Mouse (Mus musculus) bone marrow macrophage, adult 2 months (primary cell): Measurements from ENCODE around the gene Col4a2. TPM values are rescaled to one million over a fixed set of nuclear protein-coding genes. Genes with fewer than 3 reads are reported as not detected.

ENCODE experiments used
- H3K27ac ChIP-seq: 2 replicates; pipeline ENCODE4 v1.5.1; 2012; ENCODE audit warnings: low read depth, low read length; ENCODE audit not compliant: insufficient read depth
- H3K4me1 ChIP-seq: 2 replicates; pipeline ENCODE4 v1.6.1; 2012; ENCODE audit warnings: low read length; ENCODE audit not compliant: control insufficient read depth, insufficient read depth
- H3K4me3 ChIP-seq: 2 replicates; pipeline ENCODE4 v1.5.1; 2012; ENCODE audit warnings: mild to moderate bottlenecking, low read length, moderate library complexity; ENCODE audit not compliant: insufficient read depth
- CTCF ChIP-seq: IDR thresholded peaks from 2 replicates; pipeline ENCODE4 v1.5.1; 2012; ENCODE audit warnings: low read depth, mild to moderate bottlenecking, low read length, moderate library complexity
- POLR2A ChIP-seq: IDR thresholded peaks from 2 replicates; pipeline ENCODE4 v1.6.1; 2012; ENCODE audit warnings: mild to moderate bottlenecking, low read depth, low read length, borderline replicate concordance
- polyA plus RNA-seq: library from polyadenylated mRNA; stranded (reverse); fragments of >200 nt; gene quantifications from 2 replicates; pipeline ENCODE4 v1.2.4, GENCODE M21; 2012; ENCODE audit not compliant: missing spikeins, insufficient read depth, insufficient read length

Gene Col4a2
- polyA plus RNA-seq, 1 experiment, result 2.6 TPM

DNA sequence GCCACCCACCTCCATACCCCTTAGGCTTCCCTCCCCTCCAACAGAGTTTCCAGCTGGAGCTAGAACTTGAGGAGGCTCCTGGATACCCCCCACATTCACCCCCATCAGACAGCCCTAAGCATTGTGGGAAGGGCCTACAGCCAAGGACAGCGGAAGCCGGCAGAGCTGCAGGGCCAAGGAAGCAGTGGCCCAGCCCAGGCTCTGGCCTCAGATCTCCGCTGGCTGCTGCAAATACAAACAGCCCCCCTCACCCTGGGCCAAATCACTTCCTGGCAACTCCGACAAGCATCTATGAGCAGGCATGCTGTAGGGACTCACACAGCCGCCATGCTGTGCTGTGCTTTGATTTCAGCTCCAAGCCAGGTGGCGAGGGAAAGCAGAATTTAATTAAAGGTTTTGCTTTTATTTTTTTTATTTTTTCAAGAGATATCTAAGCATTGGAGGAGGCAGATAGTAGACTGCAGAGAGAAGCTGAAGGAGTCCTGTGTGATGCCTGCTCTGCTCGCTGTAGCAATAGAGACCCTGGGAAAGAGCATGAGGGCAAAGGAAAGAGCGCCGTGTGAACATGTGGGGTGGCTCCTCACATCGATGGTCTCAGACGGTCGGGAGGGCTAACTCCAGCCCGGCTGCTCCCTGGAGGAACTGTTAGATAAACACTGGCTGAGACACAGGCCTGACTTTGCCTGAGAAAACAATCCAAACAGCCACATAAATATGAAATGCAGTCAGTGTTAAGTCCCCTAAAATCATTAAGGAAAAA lies 93.3 kb downstream of the Col4a2 start:
- Histone ChIP-seq H3K4me3 (no peak overlapping the region), H3K4me1 (peaks cover 9% of the 10 kb centered on the region), H3K27ac (no peak overlapping the region)
- TF ChIP-seq POLR2A (no peak), CTCF (no peak)

DNA sequence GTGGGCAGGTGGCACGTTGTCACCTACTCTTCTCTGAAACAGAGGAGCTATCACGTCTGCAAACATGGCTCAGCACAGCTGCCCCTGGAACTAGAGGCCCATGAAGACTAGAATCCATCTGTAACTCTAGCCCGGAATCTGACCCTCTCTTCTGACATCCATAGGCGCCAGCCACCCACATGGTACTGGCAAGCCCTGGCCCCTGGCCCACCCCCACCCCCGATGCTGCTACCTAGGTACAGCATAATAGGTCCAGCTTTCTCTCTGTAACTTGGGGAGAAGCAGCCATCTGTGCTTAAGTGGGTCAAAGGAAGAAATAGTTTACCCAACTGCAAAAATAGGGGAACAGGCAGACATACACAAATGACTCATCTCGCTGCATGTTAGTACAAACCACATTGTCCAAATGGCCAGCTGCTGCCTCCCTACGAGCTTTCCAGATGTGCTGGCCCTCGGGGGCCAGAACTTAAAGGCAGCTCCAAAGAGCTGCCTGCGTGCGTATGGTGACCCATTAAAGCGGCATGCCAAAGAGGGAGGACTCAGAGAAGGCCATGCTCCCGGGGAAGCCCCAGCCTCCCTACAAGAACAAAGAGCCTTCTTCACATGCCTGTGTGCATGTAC lies 99.0 kb downstream of the Col4a2 start:
- TF ChIP-seq CTCF (no peak), POLR2A (no peak)
- H3K4me1 ChIP-seq, result peaks cover 22% of the 10 kb centered on the region
- peak overlapping the region; percentile 35 for H3K27ac ChIP-seq
- no peak overlapping the region for H3K4me3 ChIP-seq

DNA sequence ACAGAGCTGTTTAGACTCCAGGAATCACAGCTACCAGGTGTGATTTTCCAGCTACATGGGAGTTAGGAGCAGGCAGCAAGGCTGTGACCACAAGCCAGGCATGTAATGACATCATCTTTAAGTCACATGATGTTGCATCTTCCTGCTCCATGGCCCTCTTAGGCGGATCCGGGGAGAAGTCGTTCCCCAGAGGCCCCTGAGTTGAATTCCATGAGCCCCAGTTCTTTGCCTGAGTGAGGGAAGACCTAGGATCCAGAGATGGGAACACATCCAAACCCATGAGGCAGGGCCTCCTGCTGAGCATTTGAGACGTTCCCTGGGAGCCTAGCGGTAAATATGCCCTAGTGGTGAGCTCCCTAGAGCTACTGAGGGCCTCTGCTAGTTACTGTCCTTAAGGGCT lies 99.8 kb downstream of the Col4a2 start:
- peaks cover 22% of the 10 kb centered on the region for H3K4me1 ChIP-seq
- no peak overlapping the region for H3K4me3 ChIP-seq
- TF ChIP-seq CTCF (no peak), POLR2A (no peak)
- H3K27ac ChIP-seq, result no peak overlapping the region

- peaks cover 22% of the 10 kb centered on the region for H3K4me1 ChIP-seq
Measured at GRCm38 (mm10) chr8:11414304-11414703, 101.7 kb downstream of the Col4a2 start.

GRCm38 (mm10) chr8:11415089-11415488 lies 102.5 kb downstream of the Col4a2 start:
- Histone ChIP-seq H3K27ac (no peak overlapping the region), H3K4me1 (peaks cover 22% of the 10 kb centered on the region), H3K4me3 (no peak overlapping the region)
- TF ChIP-seq CTCF (no peak), POLR2A (no peak)

More at GRCm38 (mm10) chr8:11414304-11414703, 101.7 kb downstream of the Col4a2 start:
- Histone ChIP-seq H3K4me3 (no peak overlapping the region), H3K27ac (no peak overlapping the region)
- TF ChIP-seq CTCF, result no peak
- no peak for TF ChIP-seq POLR2A

DNA sequence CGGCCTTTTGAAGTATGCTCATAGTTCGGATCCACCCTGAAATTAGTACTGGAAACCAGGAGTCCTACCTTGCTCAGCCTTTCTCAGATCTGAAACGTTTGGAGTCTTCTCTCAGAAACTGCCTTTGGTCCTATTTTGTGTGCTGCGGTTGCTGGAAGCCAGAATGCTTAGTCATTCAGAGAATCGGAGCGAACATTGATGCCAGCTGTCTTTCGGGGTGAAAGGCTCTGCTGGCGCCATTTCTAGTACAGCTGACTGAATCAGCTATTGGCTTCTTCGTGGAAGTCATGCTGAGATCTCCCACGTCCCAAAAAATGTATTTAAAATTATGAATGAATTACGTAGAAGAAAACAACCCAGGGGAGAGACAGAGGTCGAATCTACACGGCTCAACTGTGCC lies 105.2 kb downstream of the Col4a2 start:
- TF ChIP-seq POLR2A (no peak), CTCF (no peak)
- H3K4me3 ChIP-seq, result no peak overlapping the region
- H3K4me1 ChIP-seq, result peaks cover under 1% of the 10 kb centered on the region
- H3K27ac ChIP-seq, result no peak overlapping the region

DNA sequence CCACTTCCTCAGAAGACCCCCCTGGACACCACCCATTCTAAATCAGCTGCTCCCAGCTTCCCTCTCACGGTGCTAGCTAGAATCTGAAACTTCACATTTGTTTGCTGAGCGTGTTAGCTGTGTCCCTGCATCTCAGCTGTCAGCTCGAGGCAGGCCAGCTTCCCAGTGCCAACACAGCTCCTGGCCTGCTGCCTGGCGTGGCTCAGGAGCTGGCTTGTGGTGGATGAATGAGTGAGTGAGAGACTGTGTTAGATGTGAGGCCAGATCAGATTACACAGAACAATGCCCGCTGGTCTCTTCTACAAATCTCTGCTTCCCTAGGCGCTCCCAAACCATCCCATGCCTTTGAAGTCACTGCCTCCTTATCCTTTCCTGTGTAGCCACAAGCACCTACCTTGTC lies 106.6 kb downstream of the Col4a2 start:
- Histone ChIP-seq H3K27ac (no peak overlapping the region), H3K4me1 (no peaks in the 10 kb centered on the region), H3K4me3 (no peak overlapping the region)
- TF ChIP-seq CTCF, result no peak
- no peak for TF ChIP-seq POLR2A

GRCm38 (mm10) chr8:11419645-11420044 lies 107.0 kb downstream of the Col4a2 start:
- Histone ChIP-seq H3K4me1 (no peaks in the 10 kb centered on the region), H3K27ac (no peak overlapping the region), H3K4me3 (no peak overlapping the region)
- TF ChIP-seq POLR2A, result no peak
- TF ChIP-seq CTCF, result peak; percentile 66

DNA sequence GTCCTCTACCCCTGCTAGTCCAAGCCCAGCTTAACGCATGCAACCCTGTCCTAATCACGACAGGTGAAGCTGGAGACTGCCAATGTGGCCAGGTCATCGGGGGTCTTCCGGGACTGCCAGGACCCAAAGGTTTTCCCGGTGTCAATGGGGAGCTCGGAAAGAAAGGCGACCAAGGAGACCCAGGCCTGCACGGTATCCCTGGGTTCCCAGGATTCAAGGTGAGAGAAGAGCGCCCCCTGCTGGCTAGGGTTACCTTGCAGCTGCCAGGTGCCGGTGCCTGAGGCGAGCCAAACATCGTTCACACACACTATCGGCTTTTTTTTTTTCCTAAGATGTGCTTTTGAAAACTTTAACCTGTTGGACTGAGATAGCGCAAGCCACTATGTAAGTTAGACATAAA lies 108.5 kb downstream of the Col4a2 start:
- H3K4me1 ChIP-seq, result no peaks in the 10 kb centered on the region
- no peak overlapping the region for H3K27ac ChIP-seq
- no peak for TF ChIP-seq POLR2A
- peak; percentile 94 for TF ChIP-seq CTCF
- H3K4me3 ChIP-seq, result no peak overlapping the region

GRCm38 (mm10) chr8:11421968-11422367 lies 109.4 kb downstream of the Col4a2 start:
- no peak overlapping the region for H3K4me3 ChIP-seq
- TF ChIP-seq CTCF (no peak), POLR2A (no peak)
- no peak overlapping the region for H3K27ac ChIP-seq
- H3K4me1 ChIP-seq, result no peaks in the 10 kb centered on the region
